Mouse (Mus musculus) bone marrow macrophage, adult 2 months (primary cell): Measurements from ENCODE around the gene Elfn1.

Source experiments
- CTCF ChIP-seq: IDR thresholded peaks from 2 replicates; pipeline ENCODE4 v1.5.1; 2012; ENCODE audit warnings: low read depth, mild to moderate bottlenecking, low read length, moderate library complexity
- POLR2A ChIP-seq: IDR thresholded peaks from 2 replicates; pipeline ENCODE4 v1.6.1; 2012; ENCODE audit warnings: mild to moderate bottlenecking, low read depth, low read length, borderline replicate concordance

- TF ChIP-seq POLR2A (no peak), CTCF (no peak)
Observed at GRCm38 (mm10) chr5:140009083-140009655, 101.4 kb downstream of the Elfn1 start.
